Mouse (Mus musculus): ENCODE results near the gene Txnrd1.

Txnrd1 gene

DNA sequence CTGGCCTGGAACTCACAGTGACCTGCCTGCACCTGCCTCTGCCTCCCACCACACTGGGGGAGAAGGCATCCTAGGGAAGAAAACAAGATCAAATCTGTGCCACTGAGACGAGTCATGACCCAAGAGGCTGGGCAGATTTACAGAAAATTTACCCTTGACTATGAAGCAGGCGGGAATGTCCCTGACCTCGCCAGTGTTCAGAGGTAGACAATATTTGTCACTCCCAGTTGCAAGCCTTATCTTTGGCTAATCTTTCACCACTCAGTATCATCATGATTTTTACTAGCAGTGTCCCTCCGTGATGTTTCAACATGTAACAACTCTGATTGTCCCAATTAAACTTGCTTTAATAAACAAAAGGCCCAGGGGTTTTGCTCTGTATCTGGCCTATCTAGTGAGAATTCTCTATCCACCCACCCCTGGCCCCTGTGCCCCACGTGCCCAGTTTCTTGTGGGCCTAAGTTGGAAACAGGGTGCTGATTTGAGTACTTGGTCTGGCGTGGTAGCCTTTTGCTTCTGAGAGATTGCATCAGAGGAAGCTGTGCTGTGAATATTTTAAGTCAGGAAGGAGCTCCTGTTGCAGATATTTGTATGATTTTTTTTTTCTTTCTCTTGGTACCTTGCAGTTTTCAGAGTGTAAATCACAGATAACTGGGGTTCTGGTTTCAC lies 34.8 kb downstream of the Txnrd1 start:
- DNase-seq, result no peak

DNA sequence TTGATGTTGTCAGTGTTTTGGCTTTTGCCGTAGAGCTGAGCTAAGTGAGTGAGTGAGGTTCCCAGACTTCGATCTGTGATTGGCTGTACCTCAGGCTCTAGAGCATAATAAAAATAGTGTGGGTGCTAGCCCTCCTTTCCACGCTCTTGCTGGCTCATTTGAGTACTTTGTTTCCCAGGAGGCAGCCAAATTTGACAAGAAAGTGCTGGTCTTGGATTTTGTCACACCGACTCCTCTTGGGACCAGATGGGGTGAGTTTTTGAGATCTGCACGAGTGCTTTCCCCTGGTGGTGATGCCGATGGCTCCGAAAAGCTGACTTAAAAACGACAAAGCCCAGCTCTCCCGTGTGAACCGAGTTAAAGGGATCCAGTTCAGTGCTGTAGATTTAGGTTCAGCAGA lies 41.7 kb downstream of the Txnrd1 start:
- no peak for DNase-seq

DNA sequence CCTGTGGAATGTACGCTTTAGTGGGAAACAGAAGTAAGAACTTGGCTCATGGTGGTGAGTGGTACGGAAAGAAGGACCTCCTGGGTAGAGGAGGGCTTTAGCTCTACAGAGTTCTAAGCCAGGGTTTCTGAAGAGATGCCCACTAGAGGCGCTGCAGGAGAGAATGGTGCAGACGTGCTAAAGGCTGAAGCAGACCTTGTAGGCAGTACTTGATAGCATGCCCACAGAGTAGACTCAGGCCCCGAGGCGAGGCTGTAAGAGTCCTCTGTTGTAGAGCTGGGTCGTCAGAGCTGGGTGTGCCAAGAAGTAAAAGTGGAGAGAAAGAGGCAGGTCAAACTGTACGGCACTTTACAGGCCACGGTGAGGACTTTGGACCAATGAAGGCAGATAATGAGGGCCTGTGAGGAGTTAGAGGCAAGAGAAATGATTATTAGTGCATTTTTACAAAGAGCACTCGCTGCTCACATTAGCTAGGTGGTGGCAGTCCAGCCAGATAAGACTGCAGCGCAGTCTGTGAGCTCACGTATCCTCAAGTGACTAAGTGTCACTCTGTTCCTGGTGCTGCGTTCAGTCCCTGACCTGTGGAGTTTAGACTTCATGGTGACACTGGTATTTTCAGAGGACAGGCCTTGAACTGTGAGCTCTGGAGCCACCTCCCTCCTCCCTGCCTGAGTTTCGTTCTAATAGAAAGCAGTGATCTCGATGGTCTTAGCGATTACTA lies 42.5 kb downstream of the Txnrd1 start:
- DNase-seq, result no peak

DNA sequence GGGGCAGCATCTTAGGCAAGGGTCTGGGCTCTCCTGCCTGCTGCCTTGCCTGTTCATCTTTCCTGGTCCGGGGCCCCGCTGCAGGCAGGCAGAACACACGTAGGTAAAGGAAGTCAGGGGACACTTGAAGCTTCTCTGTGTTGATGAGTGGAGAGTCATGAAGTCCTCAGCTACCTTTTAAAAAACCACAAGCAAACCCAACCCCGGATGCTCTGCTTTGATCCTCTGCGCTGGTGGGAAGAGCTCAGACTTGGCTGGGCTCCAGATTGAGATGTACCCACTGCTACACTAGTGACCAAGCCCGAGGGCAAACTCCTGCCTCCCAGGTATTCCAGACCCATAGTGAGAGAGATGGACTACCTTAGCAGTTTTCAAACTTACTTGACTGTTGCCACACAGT lies 53.6 kb downstream of the Txnrd1 start:
- DNase-seq, result no peak

DNA sequence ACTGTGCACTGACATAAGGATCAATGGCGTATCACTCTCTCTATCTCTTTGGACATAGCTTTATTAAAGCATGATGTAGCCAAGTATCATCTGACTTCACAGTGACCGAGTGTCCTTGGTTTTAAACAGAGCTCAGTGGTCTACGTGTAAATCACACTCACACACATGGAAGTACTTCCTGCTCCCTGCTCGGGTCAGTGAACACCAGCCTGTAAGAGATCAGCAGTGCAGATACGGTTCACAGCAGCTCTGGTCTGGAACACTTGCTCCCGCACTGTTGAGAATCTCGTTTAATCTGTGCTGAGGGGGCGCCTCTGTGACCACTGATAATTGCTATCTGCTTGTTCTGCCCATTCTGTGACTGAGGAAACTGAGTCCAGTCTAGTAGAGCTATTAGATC lies 54.8 kb downstream of the Txnrd1 start:
- no peak for DNase-seq

DNA sequence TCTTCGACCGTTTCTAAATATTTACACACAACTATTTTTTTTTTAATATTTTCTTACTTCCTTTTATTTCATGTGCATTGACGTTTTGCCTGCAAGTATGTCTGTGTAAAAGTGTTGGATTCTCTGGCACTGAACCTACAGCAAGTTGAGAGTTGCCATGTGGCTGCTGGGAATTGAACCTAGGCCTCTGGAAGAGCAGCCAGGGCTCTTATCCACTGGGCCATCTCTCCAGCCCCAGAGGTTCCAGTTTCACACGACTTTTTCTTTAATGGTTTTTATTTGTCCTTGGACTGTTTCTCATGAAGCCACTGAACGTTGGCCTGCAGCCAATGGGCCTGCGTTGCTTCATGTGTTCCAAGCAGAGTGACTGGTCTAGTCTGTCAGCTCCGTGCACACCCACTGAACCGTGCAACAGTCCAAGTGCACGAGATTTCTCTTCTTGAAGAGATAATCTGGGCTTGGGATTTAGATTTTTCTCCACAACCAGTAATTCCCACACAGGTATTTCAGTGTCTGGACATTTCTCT lies 55.8 kb downstream of the Txnrd1 start:
- no peak for DNase-seq

DNA sequence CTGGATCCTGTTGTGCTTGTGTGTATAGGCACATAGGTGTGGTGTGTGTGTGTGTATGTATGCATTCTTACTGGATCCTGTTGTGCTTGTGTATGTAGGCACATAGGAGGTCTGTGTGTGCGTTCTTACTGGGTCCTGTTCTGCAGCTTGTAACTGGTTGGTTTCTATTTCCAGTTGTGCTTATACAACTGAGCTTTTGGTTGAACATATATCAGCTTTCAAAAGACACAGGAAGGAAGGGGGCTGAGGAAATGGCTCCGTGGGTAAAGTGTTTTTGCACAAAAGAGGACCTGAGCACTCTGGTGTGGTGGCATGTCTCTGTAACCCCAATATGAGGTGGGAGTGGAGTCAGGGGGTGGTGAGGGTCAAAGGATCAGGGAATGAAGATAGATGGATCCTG lies 57.2 kb downstream of the Txnrd1 start:
- DNase-seq, result no peak

DNA sequence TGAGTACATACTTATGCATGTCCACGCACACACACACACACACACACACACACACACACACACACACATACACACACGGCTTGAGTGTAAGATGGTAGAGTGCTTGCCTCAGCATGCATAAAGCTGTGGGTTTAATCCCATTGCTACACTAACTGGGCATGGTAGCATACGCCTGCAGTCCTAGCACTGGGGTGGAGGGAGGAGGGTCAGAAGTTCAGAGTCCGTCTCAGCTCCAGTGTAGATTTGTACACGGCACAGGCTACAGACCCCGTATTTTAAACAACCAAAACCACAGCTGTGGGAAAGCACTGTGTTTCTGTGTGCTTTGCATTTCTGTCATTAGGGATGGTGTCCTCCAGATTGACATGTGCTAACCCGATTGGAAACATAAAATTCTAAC lies 57.7 kb downstream of the Txnrd1 start:
- DNase-seq, result no peak

DNA sequence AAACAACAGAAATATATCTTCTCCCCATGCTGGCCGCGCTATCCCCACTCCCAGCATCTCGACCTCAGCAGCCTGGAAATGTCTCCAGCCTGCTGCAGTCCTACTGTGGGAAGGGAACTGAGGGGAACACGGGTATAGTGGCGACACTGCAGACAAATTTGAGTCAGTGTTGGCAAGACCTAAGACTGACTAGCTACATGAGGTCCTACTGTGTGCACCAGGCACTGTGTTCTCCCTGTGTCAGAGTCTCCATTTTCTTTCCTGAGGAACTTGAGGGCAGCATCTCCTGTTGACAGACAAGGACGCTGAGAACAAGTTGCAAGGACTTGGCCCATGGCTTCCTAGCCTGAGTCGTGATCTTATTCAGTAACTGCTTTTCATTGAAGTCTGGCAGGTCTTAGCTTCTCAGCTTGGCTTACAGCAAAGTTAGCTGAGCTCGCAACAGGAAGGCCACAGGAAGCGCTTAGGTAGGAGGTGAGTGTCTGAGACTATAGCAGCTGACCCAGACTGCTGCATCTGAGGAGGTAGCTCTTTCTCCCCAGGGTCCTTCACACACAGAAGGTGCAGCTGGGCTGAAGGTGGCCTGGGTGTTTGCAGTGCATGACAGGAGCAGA lies 58.8 kb downstream of the Txnrd1 start:
- no peak for DNase-seq

DNA sequence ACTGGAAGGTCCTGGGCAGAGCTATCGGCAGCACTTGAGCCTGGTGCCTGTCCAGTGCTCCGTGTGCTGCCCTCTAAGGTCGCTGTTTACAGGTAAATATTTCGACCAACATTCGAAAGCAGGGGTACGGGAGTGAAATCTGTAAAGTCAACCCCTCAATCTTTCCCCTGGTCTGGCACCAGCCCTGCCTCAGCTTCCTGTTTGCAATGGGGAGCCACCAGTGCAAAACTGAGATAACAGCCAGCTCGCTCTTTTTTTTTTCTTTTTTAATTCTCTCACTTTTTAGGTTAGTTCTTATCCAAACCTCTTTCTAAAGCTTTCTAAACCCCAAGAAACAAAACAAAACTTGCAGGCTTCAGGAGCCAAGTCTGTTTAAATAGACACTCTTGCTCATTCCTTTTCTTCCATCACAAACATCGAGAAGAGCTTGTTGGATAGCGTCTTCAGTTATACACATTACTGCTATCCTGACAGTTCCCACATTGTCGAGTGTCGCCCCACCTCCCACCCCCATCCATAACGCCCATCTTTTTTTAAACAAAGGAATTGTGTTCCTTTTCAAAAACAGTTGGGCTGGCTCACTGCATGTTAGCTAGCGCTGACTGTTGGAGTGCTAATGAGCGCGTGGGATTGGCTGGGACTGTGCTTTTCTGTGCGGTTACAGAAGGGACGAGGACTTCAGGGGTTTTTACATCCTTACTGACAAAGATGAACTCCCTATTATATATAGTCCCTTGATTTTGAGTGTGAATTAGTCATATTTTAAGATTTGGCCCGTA lies 60.3 kb downstream of the Txnrd1 start:
- DNase-seq, result no peak

DNA sequence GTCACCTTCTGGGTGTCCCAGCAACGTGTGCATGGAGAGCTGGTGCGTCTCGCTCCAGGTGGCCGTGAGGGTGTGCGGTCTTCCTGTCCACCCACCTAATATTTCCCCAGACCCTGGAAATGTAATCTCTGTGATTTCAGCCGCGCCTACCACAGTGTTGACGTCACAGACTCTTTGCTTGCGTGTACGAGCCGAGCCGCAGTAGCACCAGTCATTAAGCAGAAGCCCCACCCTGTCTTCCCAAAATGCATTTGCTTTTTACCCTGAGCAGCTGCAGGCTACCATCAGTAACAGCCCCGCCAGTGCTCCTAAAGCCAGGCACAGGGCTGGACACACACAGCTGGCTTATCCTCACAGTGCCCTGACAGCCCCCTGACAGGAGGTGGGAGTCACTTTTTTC lies 64.2 kb downstream of the Txnrd1 start:
- no peak for DNase-seq

DNA sequence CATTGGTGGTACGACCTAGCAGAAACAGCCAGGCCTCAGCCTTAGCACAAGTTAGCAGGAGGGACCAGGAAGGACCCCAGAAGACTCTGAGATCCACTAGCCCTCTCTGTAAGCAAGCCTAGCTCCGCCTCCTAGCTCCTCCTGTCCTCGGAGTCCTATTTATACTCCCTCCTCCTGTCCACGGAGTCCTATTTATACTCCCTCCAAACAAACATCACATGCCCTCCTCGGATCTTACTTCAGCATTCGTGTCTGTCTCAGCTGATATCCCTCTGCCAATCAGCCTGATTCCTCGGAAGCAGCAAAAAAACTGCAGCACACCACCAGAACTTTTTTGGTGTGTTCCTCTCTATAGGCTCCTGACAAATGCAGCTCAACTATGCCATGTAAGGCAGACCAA lies 65.1 kb downstream of the Txnrd1 start:
- DNase-seq, result no peak

DNA sequence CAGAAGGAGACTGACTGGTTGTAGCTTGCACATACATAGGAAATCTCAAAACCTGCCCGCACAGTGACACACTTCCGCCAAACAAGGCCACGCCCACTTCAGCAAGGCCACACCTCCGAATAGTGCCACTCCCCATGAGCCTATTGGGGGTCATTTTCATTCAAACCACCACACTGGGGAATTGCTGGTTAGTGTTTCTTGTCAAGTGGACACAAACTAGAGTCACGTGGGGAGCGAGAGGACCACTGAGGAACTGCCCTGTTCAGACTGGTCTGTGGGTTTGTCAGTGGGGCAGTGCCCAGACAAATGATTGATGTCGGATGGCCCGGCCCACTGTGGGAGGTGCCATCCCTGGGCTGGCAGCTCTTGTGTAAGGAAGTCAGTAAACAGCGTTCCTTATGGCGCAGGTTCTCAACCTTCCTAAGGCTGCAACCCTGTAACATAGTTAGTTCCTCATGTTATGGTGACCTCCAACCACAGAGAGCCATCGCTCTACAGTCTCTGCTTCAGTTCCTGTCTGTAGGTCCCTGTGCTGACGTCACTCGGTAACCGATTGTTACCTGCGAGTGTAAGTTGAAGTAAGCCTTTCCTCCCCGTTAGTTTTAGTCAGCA lies 66.2 kb downstream of the Txnrd1 start:
- DNase-seq, result no peak

DNA sequence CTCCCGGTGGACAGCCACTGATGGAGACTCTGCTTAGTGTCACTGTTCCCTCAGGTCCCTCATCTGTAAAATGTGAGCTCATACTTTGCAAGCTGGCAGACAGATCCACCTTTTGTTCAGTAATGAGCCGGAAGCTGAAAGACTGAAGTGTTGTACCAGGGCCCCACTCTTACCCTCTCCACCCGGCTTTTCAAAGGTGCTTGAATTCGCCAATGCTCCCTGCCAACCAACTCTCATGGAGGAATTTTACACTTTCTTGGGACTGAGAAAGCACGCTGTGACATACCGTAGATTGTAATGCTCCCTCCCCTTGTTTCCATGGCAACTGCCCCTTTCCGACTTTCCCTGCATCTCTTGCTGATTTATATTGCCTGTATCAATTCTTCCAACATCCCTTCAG lies 66.8 kb downstream of the Txnrd1 start:
- no peak for DNase-seq

DNA sequence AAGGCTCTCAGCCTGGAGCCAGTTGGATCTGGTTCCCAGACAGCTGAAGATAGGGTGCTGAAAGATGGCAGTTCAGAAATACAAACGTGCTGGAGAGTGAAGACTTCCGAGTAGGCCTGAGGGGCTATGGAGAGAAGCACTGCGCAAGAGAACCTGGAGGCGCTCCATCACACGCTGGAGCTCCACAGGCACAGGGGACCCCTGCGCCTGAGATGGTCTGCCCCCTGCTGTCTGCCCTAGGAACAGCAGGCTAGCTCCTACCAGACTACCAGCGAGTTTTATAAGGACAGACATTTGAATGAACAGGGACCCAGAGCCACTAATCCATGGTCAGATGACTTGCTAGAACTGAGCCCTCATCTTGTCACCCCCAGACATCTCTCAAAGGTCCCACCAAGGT lies 67.7 kb downstream of the Txnrd1 start:
- peak; percentile 70 for DNase-seq

DNA sequence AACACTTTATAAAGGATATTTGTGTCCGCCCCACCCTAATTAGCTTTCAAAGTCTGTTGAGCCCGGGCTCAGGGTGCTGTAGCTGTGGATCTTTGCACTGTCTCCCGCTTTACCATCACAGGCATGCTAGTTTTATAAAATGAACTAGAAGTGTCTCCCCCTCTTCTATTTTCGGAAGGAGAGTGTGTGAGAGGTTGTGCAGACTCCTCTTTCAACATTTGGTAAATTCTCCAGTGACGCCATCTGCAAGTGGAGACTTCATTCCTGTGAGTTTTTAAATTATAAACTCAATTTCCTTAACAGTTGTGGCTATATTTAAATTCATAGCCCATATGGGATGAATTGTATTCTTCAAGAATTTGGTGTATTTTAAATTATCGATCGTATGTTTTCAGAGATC lies 74.8 kb downstream of the Txnrd1 start:
- no peak for DNase-seq

DNA sequence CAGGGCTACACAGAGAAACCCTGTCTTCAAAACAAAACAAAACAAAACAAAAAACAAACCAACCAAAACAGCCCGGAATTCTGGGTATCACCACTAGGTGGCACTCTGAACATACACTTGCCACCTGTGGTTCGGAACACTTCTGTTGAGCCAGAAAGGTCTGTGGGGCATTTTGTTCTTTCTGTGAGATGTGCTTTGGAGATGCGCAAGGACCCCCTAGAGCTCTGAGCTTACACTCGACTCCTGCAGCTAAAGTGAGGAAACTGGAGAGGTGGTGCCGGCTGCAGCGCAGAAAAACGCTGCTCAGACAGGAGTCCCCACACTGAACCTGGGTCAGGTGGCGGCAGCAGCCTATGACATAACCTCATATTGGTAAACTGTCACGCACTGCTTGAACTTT lies 75.6 kb downstream of the Txnrd1 start:
- peak; percentile 37 for DNase-seq

DNA sequence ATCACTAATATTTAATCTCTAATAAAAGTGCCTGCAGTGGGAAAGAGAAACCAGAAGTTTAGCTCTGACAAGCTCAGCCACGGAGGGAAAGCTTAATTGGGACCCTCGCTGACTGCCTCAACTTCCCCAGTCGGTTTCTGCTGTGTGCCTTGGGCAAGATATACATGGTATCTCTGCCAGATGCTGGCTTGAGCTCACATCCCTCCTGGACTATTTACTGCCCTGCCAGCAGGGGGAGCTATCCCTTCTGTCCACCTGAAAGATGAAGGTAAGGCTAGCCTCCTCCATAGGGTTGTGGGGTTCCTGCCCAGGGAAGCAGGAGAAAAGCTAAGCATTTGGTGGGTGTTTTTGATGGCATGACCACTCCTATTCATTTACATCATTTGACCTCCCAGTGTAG lies 76.4 kb downstream of the Txnrd1 start:
- no peak for DNase-seq

DNA sequence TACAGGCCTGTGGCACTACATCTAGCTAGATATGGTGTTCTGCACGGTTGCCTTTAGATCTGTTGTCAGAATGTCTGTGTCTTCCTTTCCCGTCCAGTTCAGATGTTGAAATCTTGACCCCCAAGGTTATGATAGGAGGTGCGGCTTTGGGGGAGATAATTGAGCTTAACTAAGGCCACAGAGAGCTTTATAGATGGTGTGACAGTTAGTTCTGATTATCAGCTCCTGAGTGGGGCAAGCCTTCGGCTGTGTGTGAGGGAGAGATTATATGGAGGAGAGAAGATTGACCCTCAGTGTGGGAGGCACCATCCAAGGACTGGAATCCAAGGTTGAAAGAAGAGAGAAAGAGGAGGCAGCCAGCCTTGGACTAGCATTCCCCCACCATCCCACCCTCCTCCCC lies 79.5 kb downstream of the Txnrd1 start:
- no peak for DNase-seq

DNA sequence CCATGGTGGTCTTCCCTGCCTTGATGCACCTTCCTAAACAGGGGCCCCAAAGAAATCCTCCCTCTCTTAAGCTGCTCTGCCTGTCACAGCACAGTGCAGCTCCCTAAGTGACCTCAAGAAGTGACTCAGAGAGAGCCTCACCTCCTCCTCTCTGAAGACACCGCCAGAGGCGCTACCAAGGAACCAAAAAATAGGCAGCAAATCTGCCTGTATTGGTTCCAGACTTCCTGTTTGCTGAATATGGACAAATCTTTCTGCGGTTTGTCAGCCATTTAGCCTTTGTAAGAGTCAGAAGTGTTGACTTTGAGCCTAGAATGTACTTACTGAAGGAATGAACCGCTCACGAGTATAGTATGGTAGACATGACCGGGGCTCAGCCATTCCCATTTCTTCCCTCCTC lies 80.0 kb downstream of the Txnrd1 start:
- no peak for DNase-seq

DNA sequence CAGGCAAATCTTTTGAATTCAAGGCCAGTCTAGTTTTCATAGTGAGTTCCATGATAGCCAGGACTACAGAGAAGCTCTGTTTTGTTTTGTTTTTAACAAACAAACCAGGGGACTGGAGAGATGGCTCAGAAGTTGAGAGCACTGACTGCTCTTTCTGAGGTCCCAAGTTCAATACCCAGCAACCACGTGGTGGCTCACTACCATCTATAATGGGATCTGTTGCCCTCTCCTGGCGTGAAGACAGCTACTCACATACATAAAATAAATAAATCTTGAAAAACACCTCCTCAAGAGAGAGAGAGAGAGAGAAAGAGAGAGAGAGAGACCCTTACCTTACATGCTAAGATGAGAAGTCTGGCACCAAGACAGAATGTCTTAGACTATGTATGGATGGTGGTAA lies 84.9 kb downstream of the Txnrd1 start:
- DNase-seq, result no peak

DNA sequence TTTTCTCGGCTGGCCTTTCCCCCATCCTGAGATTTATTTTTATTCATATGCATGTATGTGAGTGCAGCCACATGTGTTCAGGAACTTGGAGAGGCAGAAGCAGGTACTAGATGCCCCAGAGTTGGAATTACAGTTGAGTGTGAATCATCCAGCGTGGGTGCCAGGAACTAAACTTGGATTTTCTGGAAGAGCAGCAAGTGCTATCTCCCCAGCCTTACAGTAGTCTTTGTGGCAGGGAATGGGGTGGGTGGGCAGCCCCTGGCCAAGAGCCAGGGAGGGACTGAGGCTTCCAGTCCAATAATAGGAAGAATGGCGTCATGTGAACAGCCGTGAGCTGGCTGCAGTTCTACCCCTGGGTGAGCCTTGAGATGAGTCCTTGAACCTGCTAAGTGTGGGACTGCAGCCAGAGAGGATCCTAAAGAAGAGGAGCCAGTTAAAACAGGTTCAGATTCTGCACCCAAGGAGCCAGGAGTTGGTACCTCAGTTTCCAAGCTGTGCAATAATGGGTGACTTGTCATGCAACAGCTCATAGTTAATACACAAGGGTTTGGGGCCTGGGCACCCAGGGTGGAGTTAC lies 85.7 kb downstream of the Txnrd1 start:
- DNase-seq, result no peak

DNA sequence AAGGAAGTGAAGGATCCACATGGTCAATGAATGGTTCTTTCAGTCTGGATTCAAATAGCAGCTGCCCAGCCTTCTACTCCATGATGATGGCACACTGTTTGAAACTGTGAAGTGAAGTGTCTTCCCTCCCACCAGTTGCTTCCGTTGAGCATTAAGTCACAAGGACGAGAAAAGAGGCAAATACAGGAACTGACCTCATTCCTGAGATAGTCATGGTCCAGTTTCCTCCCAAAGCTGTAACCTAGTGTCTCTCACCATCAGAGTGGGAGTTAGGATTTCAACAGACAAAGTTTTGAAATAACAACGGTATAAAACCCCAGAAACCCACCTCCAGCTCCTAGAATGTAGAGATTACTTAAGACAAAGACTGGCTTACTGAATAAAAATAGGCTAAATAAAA lies 89.8 kb downstream of the Txnrd1 start:
- no peak for DNase-seq

Measured in cerebellum, adult 11 months (tissue).